Mouse (Mus musculus) small intestine, adult 2 months (tissue): ENCODE data around the gene Nsf. TPM values are rescaled to one million over a fixed set of nuclear protein-coding genes. Genes with fewer than 3 reads are reported as not detected.

ENCODE experiments used
- H3K27ac ChIP-seq: fragments of 200-500 bp; 2 replicates; pipeline ENCODE4 v1.5.1; 2012; ENCODE audit warnings: low read depth, low read length, control low read depth, inconsistent platforms; ENCODE audit not compliant: insufficient read depth
- H3K27me3 ChIP-seq: fragments of 200-500 bp; 2 replicates; pipeline ENCODE4 v1.6.1; 2012; ENCODE audit warnings: mild to moderate bottlenecking, moderate library complexity, low read length, inconsistent platforms; ENCODE audit not compliant: control insufficient read depth, insufficient read depth
- H3K36me3 ChIP-seq: fragments of 200-500 bp; 2 replicates; pipeline ENCODE4 v1.6.1; 2012; ENCODE audit warnings: mild to moderate bottlenecking, low read length, control low read depth, inconsistent platforms; ENCODE audit not compliant: control insufficient read depth, insufficient read depth
- H3K4me1 ChIP-seq: fragments of 200-500 bp; 2 replicates; pipeline ENCODE4 v1.6.1; 2012; ENCODE audit warnings: low read length, inconsistent platforms, mixed read lengths; ENCODE audit not compliant: control insufficient read depth, insufficient read depth, insufficient read length
- H3K4me3 ChIP-seq: fragments of 200-500 bp; 2 replicates; pipeline ENCODE4 v1.5.1; 2012; ENCODE audit warnings: low read depth, mild to moderate bottlenecking, control low read depth, inconsistent platforms, low read length, moderate library complexity
- CTCF ChIP-seq: fragments of 200-500 bp; IDR thresholded peaks from 2 replicates; pipeline ENCODE4 v1.5.1; 2012; ENCODE audit warnings: low read depth, mild to moderate bottlenecking, control low read depth, inconsistent platforms, low read length, moderate library complexity, mixed read lengths; ENCODE audit not compliant: insufficient replicate concordance, insufficient read length; ENCODE audit errors: extremely low read depth
- POLR2A ChIP-seq: fragments of 200-500 bp; IDR thresholded peaks from 2 replicates; pipeline ENCODE4 v1.6.1; 2012; ENCODE audit warnings: low read depth, mild to moderate bottlenecking, control low read depth, inconsistent platforms, low read length, moderate library complexity
- WGBS: fragments of 180-500 bp; shearing (Covaris S2); methylation state at CpG from one replicate; pipeline ENCODE4 v1.1.7; 2018; 5-methylcytosine and 5-hydroxymethylcytosine counted together
- polyA plus RNA-seq: library from polyadenylated mRNA; depleted of rRNA; stranded (reverse); fragments of >200 nt; gene quantifications from 2 replicates; pipeline ENCODE4 v1.2.3, GENCODE M21; 2012; rRNA removed

Nsf gene
- polyA plus RNA-seq, 1 experiment: 25.8 TPM

DNA sequence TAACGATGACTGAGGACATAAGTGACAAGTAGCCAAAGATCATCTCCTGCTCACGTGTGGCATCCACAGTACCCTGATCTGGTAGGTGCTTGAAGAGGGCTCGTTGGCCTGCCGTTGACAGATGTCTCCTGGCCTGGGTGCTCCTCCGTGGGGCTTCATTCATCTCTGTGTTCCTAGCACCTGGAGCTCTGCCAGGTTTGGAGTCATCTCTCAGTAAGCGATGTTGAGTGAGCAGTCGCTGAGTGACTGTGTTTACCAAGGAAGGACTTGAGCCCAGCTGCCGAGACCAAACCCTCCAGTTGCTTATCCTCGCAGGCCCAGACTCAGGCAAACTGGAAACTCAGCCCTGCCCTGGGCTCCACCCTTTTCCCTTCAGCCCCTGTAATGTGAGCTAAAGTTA lies 152.7 kb downstream of the Nsf start:
- Histone ChIP-seq H3K36me3 (no peaks in the 10 kb centered on the region), H3K4me3 (no peak overlapping the region), H3K27me3 (no peaks in the 10 kb centered on the region), H3K27ac (no peak overlapping the region; the same call in 1 of the 2 replicates), H3K4me1 (peaks cover 3% of the 10 kb centered on the region; the same call in 1 of the 2 replicates)
- WGBS: 18% methylated on average over 9 of the region's 9 CpGs
- no peak for TF ChIP-seq CTCF
- TF ChIP-seq POLR2A: no peak

- WGBS: 43% methylated on average over 5 of the region's 5 CpGs
Observed at GRCm38 (mm10) chr11:103789951-103790350, 163.9 kb downstream of the Nsf start.

DNA sequence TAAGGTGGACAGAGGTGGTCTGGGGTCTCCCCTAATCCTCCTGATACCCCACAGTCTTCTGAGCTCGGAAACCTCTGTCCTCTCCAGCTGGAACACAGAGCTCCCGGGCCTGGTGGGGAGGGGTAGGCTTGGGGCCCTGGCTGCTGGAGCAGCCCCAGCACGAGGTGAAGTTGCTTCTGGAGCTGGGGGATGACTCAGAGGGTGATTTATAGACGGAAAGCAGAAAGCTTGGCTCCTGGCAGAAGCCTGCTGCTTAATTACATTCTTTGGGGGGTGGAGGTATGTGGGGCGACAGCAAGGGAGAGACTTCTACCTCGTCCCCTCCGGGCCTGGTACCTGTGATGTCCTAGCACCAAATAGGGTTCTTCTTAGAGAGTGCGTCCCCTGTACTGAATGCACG lies 173.7 kb downstream of the Nsf start:
- 62% methylated on average over 9 of the region's 9 CpGs for WGBS
- no peaks in the 10 kb centered on the region for H3K36me3 ChIP-seq
- no peak overlapping the region for H3K27ac ChIP-seq
- H3K4me1 ChIP-seq: no peaks in the 10 kb centered on the region
- TF ChIP-seq CTCF (no peak), POLR2A (no peak)
- H3K27me3 ChIP-seq: no peaks in the 10 kb centered on the region
- H3K4me3 ChIP-seq: no peak overlapping the region

More at GRCm38 (mm10) chr11:103789951-103790350, 163.9 kb downstream of the Nsf start:
- H3K27ac ChIP-seq: no peak overlapping the region
- no peaks in the 10 kb centered on the region for H3K36me3 ChIP-seq
- H3K27me3 ChIP-seq: no peaks in the 10 kb centered on the region
- TF ChIP-seq POLR2A (no peak), CTCF (no peak)
- H3K4me3 ChIP-seq: no peak overlapping the region
- no peaks in the 10 kb centered on the region for H3K4me1 ChIP-seq

- no peak for TF ChIP-seq POLR2A
- TF ChIP-seq CTCF: no peak
- Histone ChIP-seq H3K4me1 (peaks cover 5% of the 10 kb centered on the region; the same call in 1 of the 2 replicates), H3K4me3 (peak overlapping the region; percentile 58), H3K27ac (no peak overlapping the region), H3K27me3 (peaks cover 32% of the 10 kb centered on the region), H3K36me3 (no peaks in the 10 kb centered on the region)
- 4% methylated on average over 19 of the region's 19 CpGs for WGBS
Observed at GRCm38 (mm10) chr11:103774228-103774530, 179.7 kb downstream of the Nsf start.

- Histone ChIP-seq H3K27me3 (peaks cover 32% of the 10 kb centered on the region), H3K4me1 (peaks cover 5% of the 10 kb centered on the region; the same call in 1 of the 2 replicates), H3K27ac (no peak within 1 kb of the TSS), H3K4me3 (peak within 1 kb of the TSS; percentile 58), H3K36me3 (no peaks in the 10 kb centered on the region)
- TF ChIP-seq CTCF: no peak
- WGBS: under 1% methylated on average over 60 of the region's 60 CpGs
Observed at GRCm38 (mm10) chr11:103773387-103774227, 180.2 kb downstream of the Nsf start, which contains the start of gene Wnt3. Gene Wnt3 (plus strand): TSS chr11:103774150.

GRCm38 (mm10) chr11:103772505-103773386 lies 181.1 kb downstream of the Nsf start:
- TF ChIP-seq CTCF: no peak
- no peak for TF ChIP-seq POLR2A
- Histone ChIP-seq H3K27ac (no peak overlapping the region), H3K27me3 (peaks cover 32% of the 10 kb centered on the region), H3K4me1 (peaks cover 5% of the 10 kb centered on the region; the same call in 1 of the 2 replicates), H3K36me3 (no peaks in the 10 kb centered on the region), H3K4me3 (peak overlapping the region; percentile 58)
- WGBS: 4% methylated on average over 23 of the region's 23 CpGs

Other genes with a start within 250 kb of the Nsf start
- 0.04 and 0.10 TPM in 2 replicates for gene Wnt9b, start 204.2 kb downstream of the Nsf start, polyA plus RNA-seq
- 1.1 and 4.8 TPM in 2 replicates for gene Wnt3, start 179.9 kb downstream of the Nsf start, polyA plus RNA-seq
- gene Arf2, start 12.7 kb upstream of the Nsf start, polyA plus RNA-seq: 2.6 and 3.1 TPM in 2 replicates
- not detected in 2 replicates for gene Crhr1, start 178.8 kb upstream of the Nsf start, polyA plus RNA-seq
- not detected in 2 replicates for gene Sppl2c, start 232.3 kb upstream of the Nsf start, polyA plus RNA-seq